In genomic region chr3:51230886-51231285, GRCm38 (mm10) we compare ENCODE assay signal across 15 mouse cellular contexts. TPM values are rescaled to one million over a fixed set of nuclear protein-coding genes. Genes with fewer than 3 reads are reported as not detected.
DNase-seq lines count a peak whose midpoint lies in the region; ATAC-seq and TF ChIP-seq lines count a peak whose summit lies in the region.
"Had no signal": no experiment of that assay in that cellular context is flagged by ENCODE, and none has a peak within 500 bp of the region (broad histone marks: within the 10 kb centered on the region; RNA-seq: fewer than 3 reads in every experiment).

No protein-coding gene starts in this region.

- H3K9ac ChIP-seq in heart, embryonic 14.5 days (ENCODE audit: low read length) = no peak overlapping the region
- no peak overlapping the region for H3K9ac ChIP-seq in lung, embryonic 16.5 days (ENCODE audit: low read length)
- peak overlapping the region; percentile 75 for H3K9ac ChIP-seq in liver, embryonic 13.5 days
- H3K9ac ChIP-seq in forebrain, postnatal 0 days = no peak overlapping the region

- H3K4me3 ChIP-seq in heart, embryonic 14.5 days (ENCODE audit: control insufficient read depth in 1 of 2, insufficient read depth in 1 of 2, low read depth in 1 of 2, low read length in 2 of 2) = no peak overlapping the region
- H3K4me3 ChIP-seq in lung, embryonic 16.5 days (ENCODE audit: low read length) = no peak overlapping the region
- no peak overlapping the region for H3K4me3 ChIP-seq in lung, adult 2 months (replicated peaks; ENCODE audit: extremely low read depth, low read depth, low read length)
- peak overlapping the region; percentile 40 for H3K4me3 ChIP-seq in liver, embryonic 13.5 days (replicated peaks)
- H3K4me3 ChIP-seq in forebrain, postnatal 0 days (ENCODE audit: low read depth, low read length) = no peak overlapping the region
- H3K4me3 ChIP-seq: midbrain, embryonic 10.5 days; myocyte had no signal

- H3K9me3 ChIP-seq in heart, embryonic 14.5 days (ENCODE audit: control insufficient read depth, low read length) = no peaks in the 10 kb centered on the region
- no peaks in the 10 kb centered on the region for H3K9me3 ChIP-seq in lung, embryonic 16.5 days (ENCODE audit: control insufficient read depth, low read length)
- no peaks in the 10 kb centered on the region for H3K9me3 ChIP-seq in liver, embryonic 13.5 days (replicated peaks)
- no peaks in the 10 kb centered on the region for H3K9me3 ChIP-seq in forebrain, postnatal 0 days (ENCODE audit: low read length)
- H3K9me3 ChIP-seq: midbrain, embryonic 10.5 days had no signal

- no peak for TF ChIP-seq POLR2A in lung, adult 2 months (IDR thresholded peaks at IDR 0.05; ENCODE audit: borderline replicate concordance, extremely low read depth, low read depth, low read length)

- no peak for ATAC-seq in heart, embryonic 14.5 days (ENCODE audit: insufficient number of reproducible peaks, insufficient read depth, low FRiP score, low read depth)
- no peak for ATAC-seq in lung, embryonic 16.5 days (ENCODE audit: low read depth)
- no peak for ATAC-seq in liver, embryonic 13.5 days (ENCODE audit: low read depth)
- ATAC-seq in forebrain, postnatal 0 days = no peak

- H3K4me1 ChIP-seq in heart, embryonic 14.5 days (ENCODE audit: control insufficient read depth in 2 of 2, insufficient read depth in 2 of 2, low read length in 2 of 2) = peaks cover 19 to 51% of the 10 kb centered on the region in 2 experiments
- H3K4me1 ChIP-seq in lung, embryonic 16.5 days (replicated peaks; ENCODE audit: control insufficient read depth, insufficient read depth, low read length) = peaks cover 18% of the 10 kb centered on the region
- H3K4me1 ChIP-seq in lung, adult 2 months (ENCODE audit: control insufficient read depth, insufficient read depth, low read length) = peaks cover 5% of the 10 kb centered on the region
- peaks cover 98% of the 10 kb centered on the region for H3K4me1 ChIP-seq in liver, embryonic 13.5 days (replicated peaks)
- peaks cover 11% of the 10 kb centered on the region for H3K4me1 ChIP-seq in forebrain, postnatal 0 days (ENCODE audit: insufficient read depth)

- no peak for DNase-seq in heart, postnatal 25 days (ENCODE audit: low spot score)
- DNase-seq in lung, adult 2 months = no peak
- DNase-seq in liver, embryonic 13.5 days = no peak
- no peak for DNase-seq in forebrain, postnatal 0 days
- no peak for DNase-seq in gastrocnemius, postnatal 4 days (ENCODE audit: low spot score in 2 of 2)
- DNase-seq: adrenal gland, adult 2 months; kidney, adult 8-10 months; lung, adult 18-20 months; right cerebral cortex, postnatal 25 days; thymus, postnatal 4 days had no signal

- 64% methylated on average over 5 of the region's 5 CpGs for WGBS in heart, embryonic 14.5 days
- 64% methylated on average over 5 of the region's 5 CpGs for WGBS in lung, embryonic 16.5 days
- WGBS in lung, adult 2 months = 80% methylated on average over 5 of the region's 5 CpGs
- 19% methylated on average over 5 of the region's 5 CpGs for WGBS in liver, embryonic 13.5 days (ENCODE audit: insufficient replicate concordance)
- 80% methylated on average over 5 of the region's 5 CpGs for WGBS in forebrain, postnatal 0 days

- intact Hi-C loops in heart, postnatal 25 days (cut with DNase I) = loop anchor here (5.0 kb wide), 1 partner anchor 121 kb away; no protein-coding TSS in a partner anchor

- TF ChIP-seq CTCF in lung, adult 2 months (IDR thresholded peaks at IDR 0.05; ENCODE audit: insufficient read depth, low read length) = no peak
- TF ChIP-seq CTCF in forebrain, postnatal 0 days (IDR thresholded peaks at IDR 0.05; ENCODE audit: low read depth) = no peak

- H3K4me2 ChIP-seq in heart, embryonic 14.5 days (ENCODE audit: low read length) = no peak overlapping the region
- H3K4me2 ChIP-seq in lung, embryonic 16.5 days (ENCODE audit: low read depth, low read length) = no peak overlapping the region
- peak overlapping the region; percentile 92 for H3K4me2 ChIP-seq in liver, embryonic 13.5 days
- H3K4me2 ChIP-seq in forebrain, postnatal 0 days (ENCODE audit: low read depth) = no peak overlapping the region

- no peaks in the 10 kb centered on the region for H3K27me3 ChIP-seq in heart, embryonic 14.5 days (ENCODE audit: control insufficient read depth, insufficient read depth, low read length)
- H3K27me3 ChIP-seq in lung, embryonic 16.5 days (ENCODE audit: control insufficient read depth, insufficient read depth, low read depth, low read length) = no peaks in the 10 kb centered on the region
- H3K27me3 ChIP-seq in liver, embryonic 13.5 days = no peaks in the 10 kb centered on the region
- no peaks in the 10 kb centered on the region for H3K27me3 ChIP-seq in forebrain, postnatal 0 days (ENCODE audit: insufficient read depth, low read length)
- H3K27me3 ChIP-seq: CH12.LX had no signal

- 0 out of 2 replicates have a peak, but pooled peaks cover 3% of the 10 kb centered on the region for H3K36me3 ChIP-seq in heart, embryonic 14.5 days (ENCODE audit: control insufficient read depth, insufficient read depth, low read length)
- no peaks in the 10 kb centered on the region for H3K36me3 ChIP-seq in lung, embryonic 16.5 days (ENCODE audit: control insufficient read depth, insufficient read depth, low read length)
- peaks cover 26% of the 10 kb centered on the region for H3K36me3 ChIP-seq in liver, embryonic 13.5 days
- H3K36me3 ChIP-seq in forebrain, postnatal 0 days (ENCODE audit: insufficient read depth) = no peaks in the 10 kb centered on the region

- peak overlapping the region; percentile 12 to 19; a peak in 1 of 4 replicates for H3K27ac ChIP-seq in heart, embryonic 14.5 days (replicated peaks in 1 of 2; ENCODE audit: control insufficient read depth in 1 of 2, insufficient read depth in 1 of 2, low read depth in 2 of 2, low read length in 2 of 2)
- peak overlapping the region; percentile 71 for H3K27ac ChIP-seq in lung, embryonic 16.5 days (ENCODE audit: low read length)
- peak overlapping the region; percentile 97 for H3K27ac ChIP-seq in liver, embryonic 13.5 days
- H3K27ac ChIP-seq in forebrain, postnatal 0 days (ENCODE audit: low read depth, low read length) = no peak overlapping the region
- H3K27ac ChIP-seq: midbrain, embryonic 10.5 days had no signal

RNA-seq across cellular contexts. Expression of gene Noct, which starts 6.6 kb away (rescaled TPM):
- 11.0 and 12.0 TPM in 2 replicates for polyA plus RNA-seq in heart, embryonic 14.5 days (2014; fragmentation: Nextera tagmentation; extraction: Ambion mirVana)
- 10 to 100 TPM; 30.2 to 49.7 TPM for total RNA-seq in heart, postnatal 25 days (2021)
- 5.3 and 5.6 TPM in 2 replicates for polyA plus RNA-seq in lung, embryonic 16.5 days (2015; fragmentation: Nextera tagmentation; extraction: Ambion mirVana)
- 8.2 and 9.9 TPM in 2 replicates for polyA plus RNA-seq in lung, adult 2 months (2012; rRNA removed)
- 20.5 and 23.1 TPM in 2 replicates for polyA plus RNA-seq in liver, embryonic 13.5 days (2015; fragmentation: Nextera tagmentation; extraction: Ambion mirVana)
- 31.5 and 33.7 TPM in 2 replicates for total RNA-seq in forebrain, postnatal 0 days (2014; rRNA removed)
- 27.0 and 32.6 TPM in 2 replicates for polyA plus RNA-seq in forebrain, postnatal 0 days (2015; fragmentation: Nextera tagmentation; extraction: Ambion mirVana)
- 10 to 100 TPM; 11.0 to 12.3 TPM for total RNA-seq in gastrocnemius, postnatal 4 days (2021)
